Mouse (Mus musculus): ENCODE measurements at regions not wholly inside any gene's neighbourhood (a gene's known extent, or its start where the extent isn't known, plus 50 kb on each side); places are given as distances from the start of the nearest gene placed in this dataset.

GRCm38 (mm10) chr7:71440330-71441240 is 89.3 kb upstream of the Gm10295 start:
- no peaks in the 10 kb centered on the region for H3K9me3 ChIP-seq
- no peaks in the 10 kb centered on the region for H3K4me1 ChIP-seq
- H3K36me3 ChIP-seq (replicated peaks) = no peaks in the 10 kb centered on the region
- 85% methylated on average over 11 of the region's 11 CpGs for WGBS
- H3K9ac ChIP-seq = no peak overlapping the region
- no peak overlapping the region for H3K4me2 ChIP-seq
- no peak overlapping the region for H3K27ac ChIP-seq
- no peak overlapping the region for H3K4me3 ChIP-seq (replicated peaks)
- H3K27me3 ChIP-seq = no peaks in the 10 kb centered on the region
- ATAC-seq (ENCODE audit: low FRiP score) = no peak

GRCm38 (mm10) chr7:71425982-71426381 is 74.7 kb upstream of the Gm10295 start:
- H3K36me3 ChIP-seq (replicated peaks) = no peaks in the 10 kb centered on the region
- no peak overlapping the region for H3K27ac ChIP-seq
- ATAC-seq (ENCODE audit: low FRiP score) = no peak
- WGBS = 78% methylated on average over 2 of the region's 2 CpGs
- H3K4me2 ChIP-seq = no peak overlapping the region
- no peak overlapping the region for H3K9ac ChIP-seq
- H3K27me3 ChIP-seq = no peaks in the 10 kb centered on the region
- no peaks in the 10 kb centered on the region for H3K4me1 ChIP-seq
- no peaks in the 10 kb centered on the region for H3K9me3 ChIP-seq
- H3K4me3 ChIP-seq (replicated peaks) = no peak overlapping the region

- Histone ChIP-seq H3K4me3 (replicated peaks) (no peak overlapping the region), H3K27me3 (0 out of 2 replicates have a peak, but pooled peaks cover 3% of the 10 kb centered on the region), H3K36me3 (replicated peaks) (no peaks in the 10 kb centered on the region), H3K4me2 (no peak overlapping the region), H3K4me1 (no peaks in the 10 kb centered on the region), H3K27ac (no peak overlapping the region), H3K9ac (no peak overlapping the region), H3K9me3 (no peaks in the 10 kb centered on the region)
- ATAC-seq (ENCODE audit: low FRiP score) = no peak
- 76% methylated on average over 5 of the region's 5 CpGs for whole genome bisulfite sequencing
Observed at GRCm38 (mm10) chr7:71419261-71419660, 68.0 kb upstream of the Gm10295 start.

- Histone ChIP-seq H3K9me3 (no peaks in the 10 kb centered on the region), H3K4me2 (no peak overlapping the region), H3K9ac (no peak overlapping the region), H3K27ac (no peak overlapping the region), H3K4me3 (replicated peaks) (no peak overlapping the region), H3K36me3 (replicated peaks) (no peaks in the 10 kb centered on the region), H3K27me3 (0 out of 2 replicates have a peak, but pooled peaks cover 3% of the 10 kb centered on the region), H3K4me1 (no peaks in the 10 kb centered on the region)
- 79% methylated on average over 3 of the region's 3 CpGs for WGBS
- no peak for ATAC-seq (ENCODE audit: low FRiP score)
Observed at GRCm38 (mm10) chr7:71418856-71419255, 67.6 kb upstream of the Gm10295 start.

GRCm38 (mm10) chr7:71414756-71415155 is 63.5 kb upstream of the Gm10295 start:
- no peak overlapping the region for H3K9ac ChIP-seq
- H3K4me3 ChIP-seq (replicated peaks) = no peak overlapping the region
- no peaks in the 10 kb centered on the region for H3K9me3 ChIP-seq
- H3K4me1 ChIP-seq = peaks cover 8% of the 10 kb centered on the region
- ATAC-seq (ENCODE audit: low FRiP score) = no peak
- peaks cover 16% of the 10 kb centered on the region for H3K27me3 ChIP-seq
- WGBS = 63% methylated on average over 2 of the region's 2 CpGs
- no peak overlapping the region for H3K27ac ChIP-seq
- no peaks in the 10 kb centered on the region for H3K36me3 ChIP-seq (replicated peaks)
- no peak overlapping the region for H3K4me2 ChIP-seq

GRCm38 (mm10) chr7:71413121-71413520 is 61.8 kb upstream of the Gm10295 start:
- Histone ChIP-seq H3K27me3 (peaks cover 26% of the 10 kb centered on the region), H3K4me2 (no peak overlapping the region)
- no peak for ATAC-seq (ENCODE audit: low FRiP score)

GRCm38 (mm10) chr7:71412079-71412478 is 60.8 kb upstream of the Gm10295 start:
- H3K27ac ChIP-seq = peak overlapping the region; percentile 72; the same call in 1 of the 2 replicates
- H3K9me3 ChIP-seq = no peaks in the 10 kb centered on the region
- 2% methylated on average over 12 of the region's 12 CpGs for WGBS
- ATAC-seq (ENCODE audit: low FRiP score) = peak; percentile 80
- H3K9ac ChIP-seq = no peak overlapping the region
- H3K36me3 ChIP-seq (replicated peaks) = no peaks in the 10 kb centered on the region
- peak overlapping the region; percentile 28 for H3K4me3 ChIP-seq (replicated peaks)
- H3K4me1 ChIP-seq = peaks cover 8% of the 10 kb centered on the region
- H3K4me2 ChIP-seq = peak overlapping the region; percentile 56
- H3K27me3 ChIP-seq = peaks cover 33% of the 10 kb centered on the region

More at GRCm38 (mm10) chr7:71413121-71413520, 61.8 kb upstream of the Gm10295 start:
- Histone ChIP-seq H3K36me3 (replicated peaks) (no peaks in the 10 kb centered on the region), H3K4me1 (peaks cover 8% of the 10 kb centered on the region), H3K9me3 (no peaks in the 10 kb centered on the region), H3K9ac (no peak overlapping the region), H3K27ac (no peak overlapping the region), H3K4me3 (replicated peaks) (no peak overlapping the region)
- 89% methylated on average over 6 of the region's 6 CpGs for WGBS

GRCm38 (mm10) chr7:71411293-71412011 is 60.2 kb upstream of the Gm10295 start:
- Histone ChIP-seq H3K4me3 (replicated peaks) (peak overlapping the region; percentile 28), H3K27me3 (peaks cover 35% of the 10 kb centered on the region), H3K9me3 (no peaks in the 10 kb centered on the region), H3K4me2 (peak overlapping the region; percentile 56), H3K36me3 (replicated peaks) (no peaks in the 10 kb centered on the region), H3K9ac (peak overlapping the region; percentile 17; the same call in 1 of the 2 replicates), H3K4me1 (peaks cover 8% of the 10 kb centered on the region), H3K27ac (peak overlapping the region; percentile 72)
- WGBS = 2% methylated on average over 14 of the region's 14 CpGs
- ATAC-seq (ENCODE audit: low FRiP score) = peak; percentile 75

GRCm38 (mm10) chr7:71409903-71410302 is 58.6 kb upstream of the Gm10295 start:
- no peak for ATAC-seq (ENCODE audit: low FRiP score)
- Histone ChIP-seq H3K4me3 (replicated peaks) (no peak overlapping the region), H3K4me2 (no peak overlapping the region), H3K9me3 (no peaks in the 10 kb centered on the region), H3K9ac (no peak overlapping the region), H3K27me3 (peaks cover 36% of the 10 kb centered on the region), H3K36me3 (replicated peaks) (no peaks in the 10 kb centered on the region), H3K27ac (no peak overlapping the region), H3K4me1 (peaks cover 8% of the 10 kb centered on the region)
- WGBS = 82% methylated on average over 9 of the region's 9 CpGs

GRCm38 (mm10) chr7:71409061-71409460 is 57.8 kb upstream of the Gm10295 start:
- Histone ChIP-seq H3K27ac (no peak overlapping the region), H3K4me3 (replicated peaks) (no peak overlapping the region), H3K4me1 (peaks cover 8% of the 10 kb centered on the region), H3K27me3 (peaks cover 33% of the 10 kb centered on the region), H3K9ac (no peak overlapping the region), H3K4me2 (no peak overlapping the region), H3K9me3 (no peaks in the 10 kb centered on the region), H3K36me3 (replicated peaks) (no peaks in the 10 kb centered on the region)
- ATAC-seq (ENCODE audit: low FRiP score) = no peak
- WGBS = 49% methylated on average over 5 of the region's 5 CpGs

- Histone ChIP-seq H3K9ac (no peak overlapping the region), H3K4me1 (peaks cover 2% of the 10 kb centered on the region), H3K9me3 (no peaks in the 10 kb centered on the region), H3K27me3 (peaks cover 30% of the 10 kb centered on the region), H3K4me2 (no peak overlapping the region), H3K27ac (no peak overlapping the region), H3K4me3 (replicated peaks) (no peak overlapping the region), H3K36me3 (replicated peaks) (no peaks in the 10 kb centered on the region)
- 69% methylated on average over 8 of the region's 8 CpGs for WGBS
- ATAC-seq (ENCODE audit: low FRiP score) = no peak
Observed at GRCm38 (mm10) chr7:71406283-71406682, 55.0 kb upstream of the Gm10295 start.
